In genomic region chr15:95762661-95763303, GRCm38 (mm10) we compare ENCODE assay signal across 8 mouse cellular contexts. TPM values are rescaled to one million over a fixed set of nuclear protein-coding genes. Genes with fewer than 3 reads are reported as not detected.
A peak's percentile ranks its signal among the peaks of the same experiment; 100 is the strongest.
DNase-seq lines count a peak whose midpoint lies in the region; ATAC-seq lines count a peak whose summit lies in the region.

No protein-coding gene starts in this region.

- H3K27me3 ChIP-seq in kidney, embryonic 16.5 days (ENCODE audit: insufficient read depth, low read length): no peaks in the 10 kb centered on the region
- H3K27me3 ChIP-seq in liver, embryonic 15.5 days: no peaks in the 10 kb centered on the region
- H3K27me3 ChIP-seq in neural tube, embryonic 12.5 days (replicated peaks): 0 out of 2 replicates have a peak, but pooled peaks cover 3% of the 10 kb centered on the region
- no peaks in the 10 kb centered on the region for H3K27me3 ChIP-seq in stomach, embryonic 15.5 days (replicated peaks)

- DNase-seq in 3134 (ENCODE audit: extremely low read depth, insufficient read length, low spot score): peak; percentile 37
- DNase-seq in adrenal gland, adult (ENCODE audit: inconsistent age in 2 of 2, low spot score in 1 of 2): peak; percentile 69 to 87
- peak; percentile 83 for DNase-seq in embryo, embryonic 10 days (ENCODE audit: low spot score)
- DNase-seq in gastrocnemius, postnatal 4 days (ENCODE audit: low spot score in 2 of 2): peak; percentile 77 to 82

- peak; percentile 82 for ATAC-seq in kidney, embryonic 16.5 days (ENCODE audit: low FRiP score, low TSS enrichment)
- ATAC-seq in liver, embryonic 15.5 days (ENCODE audit: insufficient read depth): peak; percentile 62; the same call in 1 of the 2 replicates
- ATAC-seq in neural tube, embryonic 12.5 days (ENCODE audit: low FRiP score, low read depth): peak; percentile 85; the same call in 1 of the 2 replicates
- ATAC-seq in stomach, embryonic 15.5 days (ENCODE audit: insufficient read depth, low FRiP score, low read depth): peak; percentile 78; the same call in 1 of the 2 replicates

- no peak overlapping the region for H3K9ac ChIP-seq in kidney, embryonic 16.5 days (replicated peaks; ENCODE audit: low read length)
- H3K9ac ChIP-seq in liver, embryonic 15.5 days: no peak overlapping the region
- H3K9ac ChIP-seq in neural tube, embryonic 12.5 days: no peak overlapping the region
- H3K9ac ChIP-seq in stomach, embryonic 15.5 days: no peak overlapping the region

- no peak overlapping the region for H3K4me3 ChIP-seq in kidney, embryonic 16.5 days (ENCODE audit: low read length)
- no peak overlapping the region for H3K4me3 ChIP-seq in liver, embryonic 15.5 days (replicated peaks)
- no peak overlapping the region for H3K4me3 ChIP-seq in neural tube, embryonic 12.5 days
- no peak overlapping the region for H3K4me3 ChIP-seq in stomach, embryonic 15.5 days (replicated peaks)

- H3K27ac ChIP-seq in kidney, embryonic 16.5 days (ENCODE audit: low read length): no peak overlapping the region
- no peak overlapping the region for H3K27ac ChIP-seq in liver, embryonic 15.5 days (replicated peaks)
- no peak overlapping the region for H3K27ac ChIP-seq in neural tube, embryonic 12.5 days
- no peak overlapping the region for H3K27ac ChIP-seq in stomach, embryonic 15.5 days

- WGBS in kidney, embryonic 16.5 days: 39% methylated on average over 12 of the region's 12 CpGs
- 34% methylated on average over 12 of the region's 12 CpGs for WGBS in liver, embryonic 15.5 days (ENCODE audit: insufficient replicate concordance)
- WGBS in neural tube, embryonic 12.5 days: 35% methylated on average over 12 of the region's 12 CpGs
- 38% methylated on average over 12 of the region's 12 CpGs for WGBS in stomach, embryonic 15.5 days

- no peaks in the 10 kb centered on the region for H3K36me3 ChIP-seq in kidney, embryonic 16.5 days (ENCODE audit: insufficient read depth, low read length)
- H3K36me3 ChIP-seq in liver, embryonic 15.5 days (replicated peaks): no peaks in the 10 kb centered on the region
- H3K36me3 ChIP-seq in neural tube, embryonic 12.5 days: no peaks in the 10 kb centered on the region
- H3K36me3 ChIP-seq in stomach, embryonic 15.5 days: no peaks in the 10 kb centered on the region

- H3K4me1 ChIP-seq in kidney, embryonic 16.5 days (ENCODE audit: insufficient read depth, low read length): no peaks in the 10 kb centered on the region
- no peaks in the 10 kb centered on the region for H3K4me1 ChIP-seq in liver, embryonic 15.5 days (replicated peaks)
- no peaks in the 10 kb centered on the region for H3K4me1 ChIP-seq in neural tube, embryonic 12.5 days
- no peaks in the 10 kb centered on the region for H3K4me1 ChIP-seq in stomach, embryonic 15.5 days

- H3K4me2 ChIP-seq in kidney, embryonic 16.5 days (replicated peaks; ENCODE audit: low read depth, low read length): no peak overlapping the region
- no peak overlapping the region for H3K4me2 ChIP-seq in liver, embryonic 15.5 days
- no peak overlapping the region for H3K4me2 ChIP-seq in neural tube, embryonic 12.5 days (replicated peaks)
- H3K4me2 ChIP-seq in stomach, embryonic 15.5 days: no peak overlapping the region

- H3K9me3 ChIP-seq in kidney, embryonic 16.5 days (ENCODE audit: low read length): no peaks in the 10 kb centered on the region
- no peaks in the 10 kb centered on the region for H3K9me3 ChIP-seq in liver, embryonic 15.5 days (replicated peaks)
- H3K9me3 ChIP-seq in neural tube, embryonic 12.5 days: no peaks in the 10 kb centered on the region
- H3K9me3 ChIP-seq in stomach, embryonic 15.5 days: no peaks in the 10 kb centered on the region

RNA-seq across cellular contexts. Expression of gene Ano6, which starts 27.9 kb away (rescaled TPM):
- total RNA-seq in gastrocnemius, postnatal 4 days (2021): 10 to 100 TPM; 87.9 to 88.7 TPM
- 54.4 and 67.2 TPM in 2 replicates for polyA plus RNA-seq in kidney, embryonic 16.5 days (2015; fragmentation: Nextera tagmentation; extraction: Ambion mirVana)
- 8.4 and 9.2 TPM in 2 replicates for polyA plus RNA-seq in liver, embryonic 15.5 days (2015; fragmentation: Nextera tagmentation; extraction: Ambion mirVana)
- polyA plus RNA-seq in neural tube, embryonic 12.5 days (2016; fragmentation: Nextera tagmentation; extraction: Ambion mirVana): 32.7 and 34.9 TPM in 2 replicates
- 37.8 and 43.3 TPM in 2 replicates for polyA plus RNA-seq in stomach, embryonic 15.5 days (2015; fragmentation: Nextera tagmentation; extraction: Ambion mirVana)
